8 mouse cellular contexts compared by ENCODE assay signal in genomic region chr4:155894311-155894881, GRCm38 (mm10). TPM values are rescaled to one million over a fixed set of nuclear protein-coding genes. Genes with fewer than 3 reads are reported as not detected.
DNase-seq lines count a peak whose midpoint lies in the region; ATAC-seq and TF ChIP-seq lines count a peak whose summit lies in the region.

No protein-coding gene starts in this region.

- H3K27ac ChIP-seq in embryonic facial prominence, embryonic 12.5 days: 0 out of 2 replicates have a peak overlapping the region, but pooled peaks have one; percentile 23
- peak overlapping the region; percentile 57 for H3K27ac ChIP-seq in kidney, adult 2 months (ENCODE audit: insufficient read depth, low read depth, low read length)
- peak overlapping the region; percentile 72 for H3K27ac ChIP-seq in midbrain, postnatal 0 days (ENCODE audit: low read depth, low read length)
- H3K27ac ChIP-seq in thymus, adult 2 months (ENCODE audit: control insufficient read depth, insufficient read depth, low read length): no peak overlapping the region

- H3K4me3 ChIP-seq in embryonic facial prominence, embryonic 12.5 days: peak overlapping the region; percentile 10
- peak overlapping the region; percentile 50 for H3K4me3 ChIP-seq in kidney, adult 2 months (ENCODE audit: insufficient read depth, low read depth, low read length)
- peak overlapping the region; percentile 94 for H3K4me3 ChIP-seq in midbrain, postnatal 0 days (ENCODE audit: low read depth, low read length)
- no peak overlapping the region for H3K4me3 ChIP-seq in thymus, adult 2 months (ENCODE audit: control insufficient read depth, insufficient read depth, low read length)

- TF ChIP-seq CTCF in kidney, adult 2 months (conservative IDR thresholded peaks at IDR 0.05; ENCODE audit: insufficient read depth, insufficient read length, low read depth, low read length): no peak
- peak; percentile 32 for TF ChIP-seq CTCF in midbrain, postnatal 0 days (IDR thresholded peaks at IDR 0.05)
- no peak for TF ChIP-seq CTCF in thymus, adult 2 months (IDR thresholded peaks at IDR 0.05; ENCODE audit: borderline replicate concordance, control insufficient read depth, extremely low read depth, insufficient read depth, low read length, poor library complexity)

- no peaks in the 10 kb centered on the region for H3K27me3 ChIP-seq in embryonic facial prominence, embryonic 12.5 days
- no peaks in the 10 kb centered on the region for H3K27me3 ChIP-seq in kidney, adult 2 months (replicated peaks; ENCODE audit: control insufficient read depth, insufficient read depth, low read length)
- no peaks in the 10 kb centered on the region for H3K27me3 ChIP-seq in midbrain, postnatal 0 days (ENCODE audit: insufficient read depth, low read length)
- H3K27me3 ChIP-seq in thymus, adult 2 months (ENCODE audit: control insufficient read depth, insufficient read depth, low read length): no peaks in the 10 kb centered on the region

- peak overlapping the region; percentile 17; the same call in 1 of the 2 replicates for H3K9ac ChIP-seq in embryonic facial prominence, embryonic 12.5 days
- peak overlapping the region; percentile 50 for H3K9ac ChIP-seq in midbrain, postnatal 0 days (replicated peaks; ENCODE audit: low read length, poor library complexity, severe bottlenecking)

- no peak for TF ChIP-seq POLR2A in kidney, adult 2 months (IDR thresholded peaks at IDR 0.05; ENCODE audit: low read depth, low read length)
- TF ChIP-seq POLR2A in thymus, adult 2 months (IDR thresholded peaks at IDR 0.05; ENCODE audit: control insufficient read depth, extremely low read depth, insufficient read depth, low read length, poor library complexity): no peak

- no peaks in the 10 kb centered on the region for H3K9me3 ChIP-seq in embryonic facial prominence, embryonic 12.5 days
- H3K9me3 ChIP-seq in midbrain, postnatal 0 days (ENCODE audit: low read length): no peaks in the 10 kb centered on the region

- peak; percentile 59 to 84 for DNase-seq in urinary bladder, adult 18-20 months (ENCODE audit: low spot score in 2 of 2)
- DNase-seq in urinary bladder, postnatal 10 days (ENCODE audit: low spot score): no peak
- DNase-seq in heart, adult 18-20 months: peak; percentile 88 to 92
- DNase-seq in kidney, adult 2 months: peak; percentile 76
- peak; percentile 84 for DNase-seq in liver
- DNase-seq in midbrain, postnatal 0 days (ENCODE audit: low spot score): peak; percentile 68
- peak; percentile 71 for DNase-seq in thymus, adult 2 months

- ATAC-seq in embryonic facial prominence, embryonic 12.5 days (ENCODE audit: insufficient number of reproducible peaks, insufficient read depth, low FRiP score, low TSS enrichment): no peak
- no peak for ATAC-seq in midbrain, postnatal 0 days (ENCODE audit: low FRiP score)

- WGBS in embryonic facial prominence, embryonic 12.5 days: 31% methylated on average over 8 of the region's 8 CpGs
- 30% methylated on average over 8 of the region's 8 CpGs for WGBS in kidney, adult 2 months
- WGBS in midbrain, postnatal 0 days: 25% methylated on average over 8 of the region's 8 CpGs
- WGBS in thymus, adult 2 months: 31% methylated on average over 8 of the region's 8 CpGs

- H3K36me3 ChIP-seq in embryonic facial prominence, embryonic 12.5 days: peaks cover 23% of the 10 kb centered on the region
- no peaks in the 10 kb centered on the region for H3K36me3 ChIP-seq in kidney, adult 2 months (ENCODE audit: control insufficient read depth, insufficient read depth, low read length)
- H3K36me3 ChIP-seq in midbrain, postnatal 0 days (ENCODE audit: insufficient read depth, low read length): peaks cover 25% of the 10 kb centered on the region
- H3K36me3 ChIP-seq in thymus, adult 2 months (ENCODE audit: control insufficient read depth, insufficient read depth, low read length): peaks cover 8% of the 10 kb centered on the region; the same call in 1 of the 2 replicates

- peak overlapping the region; percentile 96 for H3K4me2 ChIP-seq in embryonic facial prominence, embryonic 12.5 days (replicated peaks)
- peak overlapping the region; percentile 93 for H3K4me2 ChIP-seq in midbrain, postnatal 0 days (ENCODE audit: low read depth, low read length, poor library complexity, severe bottlenecking)

- peaks cover 34% of the 10 kb centered on the region for H3K4me1 ChIP-seq in embryonic facial prominence, embryonic 12.5 days
- H3K4me1 ChIP-seq in kidney, adult 2 months (ENCODE audit: control insufficient read depth, insufficient read depth, low read length): peaks cover 7% of the 10 kb centered on the region; the same call in 1 of the 2 replicates
- H3K4me1 ChIP-seq in midbrain, postnatal 0 days (ENCODE audit: insufficient read depth, low read length): peaks cover 28% of the 10 kb centered on the region
- H3K4me1 ChIP-seq in thymus, adult 2 months (replicated peaks; ENCODE audit: control insufficient read depth, insufficient read depth, low read length): peaks cover 32% of the 10 kb centered on the region

RNA-seq across cellular contexts. Expression of gene Acap3, which starts 2.8 kb away (rescaled TPM):
- polyA plus RNA-seq in embryonic facial prominence, embryonic 12.5 days (2016; fragmentation: Nextera tagmentation; extraction: Ambion mirVana): 25.1 and 27.7 TPM in 2 replicates
- total RNA-seq in heart, adult 18-20 months (2021): 1 to 10 TPM; 8.6 to 8.8 TPM
- 14.6 and 18.3 TPM in 2 replicates for polyA plus RNA-seq in kidney, adult 2 months (2012; rRNA removed)
- total RNA-seq in midbrain, postnatal 0 days (2014; rRNA removed): 82.6 and 99.3 TPM in 2 replicates
- polyA plus RNA-seq in midbrain, postnatal 0 days (2015; fragmentation: Nextera tagmentation; extraction: Ambion mirVana): 63.3 and 64.5 TPM in 2 replicates
- polyA plus RNA-seq in thymus, adult 2 months (2012; rRNA removed): 77.6 and 86.1 TPM in 2 replicates

RNA-seq across cellular contexts. Expression of gene Pusl1, which starts 2.8 kb away (rescaled TPM):
- 56.0 and 56.6 TPM in 2 replicates for polyA plus RNA-seq in embryonic facial prominence, embryonic 12.5 days (2016; fragmentation: Nextera tagmentation; extraction: Ambion mirVana)
- 10 to 100 TPM; 10.4 to 12.8 TPM for total RNA-seq in heart, adult 18-20 months (2021)
- polyA plus RNA-seq in kidney, adult 2 months (2012; rRNA removed): 27.3 and 34.1 TPM in 2 replicates
- total RNA-seq in midbrain, postnatal 0 days (2014; rRNA removed): 71.9 and 95.9 TPM in 2 replicates
- polyA plus RNA-seq in midbrain, postnatal 0 days (2015; fragmentation: Nextera tagmentation; extraction: Ambion mirVana): 54.3 and 54.5 TPM in 2 replicates
- 83.2 and 91.1 TPM in 2 replicates for polyA plus RNA-seq in thymus, adult 2 months (2012; rRNA removed)

RNA-seq across cellular contexts. Expression of gene Ints11, which starts 25.1 kb away (rescaled TPM):
- 83.7 and 85.4 TPM in 2 replicates for polyA plus RNA-seq in embryonic facial prominence, embryonic 12.5 days (2016; fragmentation: Nextera tagmentation; extraction: Ambion mirVana)
- 10 to 100 TPM; 14.7 to 14.9 TPM for total RNA-seq in heart, adult 18-20 months (2021)
- 26.0 and 28.9 TPM in 2 replicates for polyA plus RNA-seq in kidney, adult 2 months (2012; rRNA removed)
- 45.0 and 56.0 TPM in 2 replicates for total RNA-seq in midbrain, postnatal 0 days (2014; rRNA removed)
- polyA plus RNA-seq in midbrain, postnatal 0 days (2015; fragmentation: Nextera tagmentation; extraction: Ambion mirVana): 53.6 and 56.0 TPM in 2 replicates
- polyA plus RNA-seq in thymus, adult 2 months (2012; rRNA removed): 107 and 108 TPM in 2 replicates

RNA-seq across cellular contexts. Expression of gene Cptp, which starts 25.2 kb away (rescaled TPM):
- polyA plus RNA-seq in embryonic facial prominence, embryonic 12.5 days (2016; fragmentation: Nextera tagmentation; extraction: Ambion mirVana): 15.9 and 17.1 TPM in 2 replicates
- 1 to 10 TPM; 6.2 to 8.0 TPM for total RNA-seq in heart, adult 18-20 months (2021)
- 46.2 and 53.1 TPM in 2 replicates for polyA plus RNA-seq in kidney, adult 2 months (2012; rRNA removed)
- 35.3 and 43.7 TPM in 2 replicates for total RNA-seq in midbrain, postnatal 0 days (2014; rRNA removed)
- polyA plus RNA-seq in midbrain, postnatal 0 days (2015; fragmentation: Nextera tagmentation; extraction: Ambion mirVana): 27.3 and 32.1 TPM in 2 replicates
- 31.9 and 32.2 TPM in 2 replicates for polyA plus RNA-seq in thymus, adult 2 months (2012; rRNA removed)

RNA-seq across cellular contexts. Expression of gene Tas1r3, which starts 31.2 kb away (rescaled TPM):
- polyA plus RNA-seq in embryonic facial prominence, embryonic 12.5 days (2016; fragmentation: Nextera tagmentation; extraction: Ambion mirVana): 0.34 and 0.47 TPM in 2 replicates
- total RNA-seq in heart, adult 18-20 months (2021): under 1 TPM; 0.22 to 0.23 TPM
- 0.64 and 0.72 TPM in 2 replicates for polyA plus RNA-seq in kidney, adult 2 months (2012; rRNA removed)
- 0.38 and 1.2 TPM in 2 replicates for total RNA-seq in midbrain, postnatal 0 days (2014; rRNA removed)
- 0.12 and 0.22 TPM in 2 replicates for polyA plus RNA-seq in midbrain, postnatal 0 days (2015; fragmentation: Nextera tagmentation; extraction: Ambion mirVana)
- polyA plus RNA-seq in thymus, adult 2 months (2012; rRNA removed): 2.7 and 3.0 TPM in 2 replicates
